Mouse (Mus musculus) gastrocnemius, postnatal 4 days (tissue): ENCODE measurements around the gene Hist1h3e. TPM values are rescaled to one million over a fixed set of nuclear protein-coding genes. Genes with fewer than 3 reads are reported as not detected.
"Not testable (repeated sequence)": the region's sequence is repeated elsewhere in the genome, so short reads cannot be mapped to it uniquely, and the experiment has no call there.

ENCODE experiments used
- DNase-seq, 2 experiments: peaks; one replicate each; pipeline ENCODE4 v3.0.0; 2021 to 2022; ENCODE audit warnings: low spot score in 2 of 2, mixed read lengths in 2 of 2
- total RNA-seq, 2 experiments: library from RNA; stranded (reverse); gene quantifications; 2 replicates each; pipeline ENCODE4 v1.2.3; 2021

Gene Hist1h3e
- total RNA-seq, 2 experiments from 2014 or later: 232 to 273 TPM

DNA sequence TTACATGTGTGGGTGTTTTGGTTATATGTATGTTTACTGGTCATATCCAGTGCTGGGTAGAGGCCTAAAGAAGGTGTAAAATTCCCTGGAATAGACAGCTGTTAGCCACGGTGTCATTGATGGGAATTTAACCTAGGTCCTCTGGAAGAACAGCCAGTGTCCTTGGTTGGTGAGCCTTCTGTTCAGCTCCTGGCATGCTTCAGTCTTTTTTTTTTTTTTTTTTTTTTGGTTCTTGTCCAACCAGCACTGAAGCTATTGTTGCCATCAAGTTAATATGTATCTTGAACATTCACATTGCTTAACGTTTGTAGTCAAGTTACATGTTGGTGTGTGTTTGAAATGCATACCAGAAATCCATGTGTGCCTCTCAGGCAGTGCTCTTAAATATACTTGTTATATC is 2.3 kb upstream of the Hist1h3e start:
- no peak for DNase-seq

GRCm38 (mm10) chr13:23562699-23563462 is 712 bp upstream of the Hist1h3e start:
- no peak for DNase-seq

GRCm38 (mm10) chr13:23561531-23561882 is 662 bp downstream of the Hist1h3e start:
- DNase-seq: not testable (repeated sequence)

- DNase-seq: not testable (repeated sequence)
Measured at GRCm38 (mm10) chr13:23560699-23561098, 1.5 kb downstream of the Hist1h3e start.

GRCm38 (mm10) chr13:23556906-23557305 is 5.3 kb downstream of the Hist1h3e start:
- no peak for DNase-seq

- DNase-seq: peak in 1 of 2 experiments; percentile 43
Measured at GRCm38 (mm10) chr13:23555839-23556416, 6.2 kb downstream of the Hist1h3e start.

DNA sequence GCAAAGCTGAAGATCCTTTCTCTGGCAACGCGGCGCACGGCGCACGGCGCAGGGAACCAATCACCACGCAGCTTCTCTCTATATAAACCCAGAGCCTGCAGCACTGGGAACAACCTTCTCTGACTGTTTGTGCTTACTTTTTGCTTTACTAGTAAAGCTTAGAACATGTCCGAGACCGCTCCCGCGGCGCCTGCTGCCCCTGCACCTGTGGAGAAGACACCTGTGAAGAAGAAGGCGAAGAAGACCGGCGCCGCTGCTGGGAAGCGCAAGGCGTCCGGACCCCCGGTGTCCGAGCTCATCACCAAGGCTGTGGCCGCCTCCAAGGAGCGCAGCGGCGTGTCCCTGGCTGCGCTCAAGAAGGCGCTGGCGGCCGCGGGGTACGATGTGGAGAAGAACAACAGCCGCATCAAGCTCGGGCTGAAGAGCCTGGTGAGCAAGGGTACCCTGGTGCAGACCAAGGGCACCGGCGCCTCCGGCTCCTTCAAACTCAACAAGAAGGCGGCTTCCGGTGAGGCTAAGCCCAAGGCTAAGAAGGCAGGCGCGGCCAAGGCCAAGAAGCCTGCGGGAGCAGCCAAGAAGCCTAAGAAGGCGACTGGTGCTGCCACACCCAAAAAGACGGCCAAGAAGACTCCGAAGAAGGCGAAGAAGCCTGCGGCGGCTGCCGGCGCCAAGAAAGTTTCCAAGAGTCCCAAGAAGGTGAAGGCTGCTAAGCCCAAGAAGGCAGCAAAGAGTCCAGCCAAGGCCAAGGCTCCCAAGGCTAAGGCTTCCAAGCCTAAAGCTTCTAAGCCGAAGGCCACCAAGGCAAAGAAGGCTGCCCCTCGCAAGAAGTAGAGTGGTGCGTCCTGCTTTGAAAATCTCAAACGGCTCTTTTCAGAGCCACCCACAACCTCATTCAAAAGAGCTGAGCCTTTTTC is 7.0 kb downstream of the Hist1h3e start:
- peak in 1 of 2 experiments; percentile 71 for DNase-seq

DNA sequence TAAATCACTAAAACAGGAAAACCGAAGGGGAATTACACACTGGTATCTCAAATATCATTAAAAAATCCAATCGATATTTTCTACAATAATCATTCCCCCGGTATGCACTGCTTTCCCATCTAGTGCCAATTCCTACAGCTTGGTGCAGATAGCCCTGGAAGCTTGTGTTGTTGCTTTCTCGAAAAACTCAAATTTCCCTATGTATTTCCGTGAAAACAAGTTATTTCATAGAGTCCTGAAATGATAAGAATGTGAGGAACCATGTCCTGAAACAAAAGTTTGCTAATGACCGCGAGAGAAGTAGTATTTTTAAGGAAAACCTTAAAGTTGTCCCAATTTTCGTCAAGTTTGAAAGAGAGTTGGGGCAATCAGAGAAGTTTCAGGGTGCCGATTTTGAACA is 7.8 kb downstream of the Hist1h3e start:
- DNase-seq: no peak

DNA sequence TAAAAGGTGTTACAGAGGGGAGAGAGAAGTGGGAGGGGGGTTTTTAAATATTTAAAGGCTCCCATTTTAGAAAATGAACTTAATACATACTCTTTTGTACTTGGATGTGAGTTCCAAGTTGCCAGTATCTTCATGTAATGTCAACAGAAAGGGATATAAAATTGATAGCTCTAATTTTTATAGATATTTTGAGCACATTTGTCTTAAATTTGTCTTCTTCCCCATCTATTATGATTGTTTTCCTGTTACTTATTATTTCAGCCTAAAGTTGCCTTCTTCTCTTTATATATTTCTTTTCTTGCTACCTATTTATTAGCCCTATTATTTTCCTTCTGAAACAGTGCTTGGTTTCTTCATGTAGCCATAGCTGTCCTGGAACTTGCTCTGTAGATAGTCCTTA is 9.2 kb downstream of the Hist1h3e start, which contains the start of gene Hist1h1d:
TSS of gene Hist1h1d (plus strand) at position 301 of the 400 bp plus-strand sequence.
- no peak for DNase-seq

DNA sequence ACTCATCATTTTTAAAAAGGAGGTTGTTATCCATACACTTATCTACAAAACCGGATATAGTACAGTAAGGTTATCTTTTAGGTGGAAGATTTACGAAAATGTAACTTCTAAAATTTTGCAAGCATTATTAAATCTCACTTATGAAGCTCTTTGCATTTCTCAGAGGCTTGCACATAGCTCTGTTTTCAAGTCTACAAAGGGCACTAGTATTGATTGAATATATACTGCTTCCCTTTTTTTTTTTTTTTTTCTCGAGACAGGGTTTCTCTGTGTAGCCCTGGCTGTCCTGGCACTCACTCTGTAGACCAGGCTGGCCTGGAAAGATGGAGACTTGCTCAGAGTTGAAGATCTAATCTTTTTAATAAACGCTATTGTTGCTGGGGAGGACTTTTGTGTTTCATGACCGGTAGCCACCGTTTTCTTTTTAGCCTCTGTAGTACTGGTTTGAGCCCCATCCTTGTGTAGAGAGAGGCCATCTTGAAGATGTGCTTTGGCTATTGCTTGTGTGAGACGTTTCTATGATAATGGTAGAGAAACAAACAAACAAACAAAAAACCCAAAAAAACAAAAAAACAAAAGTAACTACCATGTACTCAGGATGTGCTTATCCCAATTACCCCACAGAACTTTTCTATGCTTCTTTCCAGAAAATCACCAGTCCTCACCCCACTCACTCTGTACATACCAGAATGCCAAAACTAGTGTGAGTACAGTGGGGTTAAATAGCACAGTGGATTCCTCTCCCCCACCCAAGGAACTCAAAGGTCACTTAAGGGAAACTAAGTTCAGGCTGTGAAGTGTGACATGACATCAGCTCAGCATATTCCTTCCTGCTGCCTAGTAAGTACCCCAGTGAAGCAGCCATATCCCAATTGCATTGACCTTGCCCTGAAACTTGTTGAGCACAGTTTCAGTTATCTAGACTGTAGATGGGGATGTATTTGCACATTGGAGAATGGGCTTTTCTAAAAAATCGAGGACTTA is 9.9 kb downstream of the Hist1h3e start:
- no peak for DNase-seq

DNA sequence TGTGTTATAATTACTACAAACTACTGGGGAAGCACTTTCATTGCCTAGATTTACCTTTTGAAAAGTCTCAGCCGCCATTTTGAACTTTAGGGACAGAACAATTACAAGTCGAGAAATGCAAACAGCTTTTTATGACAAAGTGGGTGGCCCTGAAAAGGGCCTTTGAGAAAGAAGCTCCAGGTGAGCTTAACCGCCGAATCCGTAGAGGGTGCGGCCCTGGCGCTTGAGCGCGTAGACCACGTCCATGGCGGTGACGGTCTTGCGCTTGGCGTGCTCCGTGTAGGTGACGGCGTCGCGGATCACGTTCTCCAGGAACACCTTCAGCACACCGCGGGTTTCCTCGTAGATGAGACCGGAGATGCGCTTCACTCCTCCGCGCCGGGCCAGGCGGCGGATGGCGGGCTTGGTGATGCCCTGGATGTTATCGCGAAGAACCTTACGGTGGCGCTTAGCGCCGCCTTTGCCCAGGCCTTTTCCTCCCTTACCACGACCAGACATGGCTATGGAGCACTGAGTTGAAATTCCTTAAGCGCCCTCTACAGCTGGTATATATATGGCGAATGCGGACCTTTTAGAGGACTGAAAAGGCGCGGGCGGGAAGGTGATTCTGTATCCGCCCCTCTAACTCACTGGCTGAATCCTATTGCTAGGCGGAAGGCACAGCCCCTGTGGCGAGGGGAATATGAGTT is 10.9 kb downstream of the Hist1h3e start, which contains the start of gene Hist1h4f:
TSS of gene Hist1h4f (minus strand) at position 503 of the 689 bp plus-strand sequence.
- DNase-seq: peak; percentile 46 to 82

- DNase-seq: no peak
Measured at GRCm38 (mm10) chr13:23550761-23551145, 11.4 kb downstream of the Hist1h3e start.

- DNase-seq: no peak
Measured at GRCm38 (mm10) chr13:23546694-23547093, 15.5 kb downstream of the Hist1h3e start.

DNA sequence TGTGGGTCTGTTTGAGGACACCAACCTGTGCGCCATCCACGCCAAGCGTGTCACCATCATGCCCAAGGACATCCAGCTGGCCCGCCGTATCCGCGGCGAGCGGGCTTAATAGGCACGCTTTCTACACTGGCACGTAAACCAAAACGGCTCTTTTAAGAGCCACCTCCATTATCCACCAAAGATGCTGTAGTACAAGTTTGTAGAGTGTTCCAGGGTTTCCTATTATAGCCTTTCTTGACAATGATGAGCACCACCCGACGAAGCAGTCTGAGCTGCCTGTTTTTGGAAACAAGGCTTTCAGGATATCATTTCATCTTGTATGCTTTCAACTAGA is 17.4 kb downstream of the Hist1h3e start:
- DNase-seq: not testable (repeated sequence)

GRCm38 (mm10) chr13:23543965-23544786 is 18.0 kb downstream of the Hist1h3e start, which contains the start of gene Hist1h3f:
Hist1h3f (plus strand) TSS chr13:23544052.
- peak in 1 of 2 experiments; percentile 63 for DNase-seq

DNA sequence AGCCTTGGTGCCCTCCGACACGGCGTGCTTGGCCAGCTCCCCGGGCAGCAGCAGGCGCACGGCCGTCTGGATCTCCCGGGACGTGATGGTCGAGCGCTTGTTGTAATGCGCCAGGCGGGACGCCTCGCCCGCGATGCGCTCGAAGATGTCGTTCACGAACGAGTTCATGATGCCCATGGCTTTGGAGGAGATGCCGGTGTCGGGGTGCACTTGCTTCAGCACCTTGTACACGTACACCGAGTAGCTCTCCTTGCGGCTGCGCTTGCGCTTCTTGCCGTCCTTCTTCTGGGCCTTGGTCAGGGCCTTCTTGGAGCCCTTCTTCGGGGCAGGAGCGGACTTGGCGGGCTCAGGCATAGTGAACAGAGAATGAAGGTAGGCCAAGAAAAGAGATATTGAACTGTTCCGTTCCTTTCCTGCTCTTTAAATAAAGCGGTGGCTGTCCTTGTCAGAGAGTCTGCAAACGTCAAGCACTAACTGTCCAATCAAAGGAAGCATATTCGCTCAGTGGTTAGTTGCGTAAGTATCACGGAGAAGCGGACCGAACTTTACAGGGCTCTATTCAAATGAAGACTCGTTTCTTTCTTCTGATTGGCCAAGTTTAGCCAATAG is 19.1 kb downstream of the Hist1h3e start, which contains the start of gene Hist1h2bh:
TSS of gene Hist1h2bh (minus strand) at position 394 of the 609 bp plus-strand sequence.
- peak in 1 of 2 experiments; percentile 34 for DNase-seq

DNA sequence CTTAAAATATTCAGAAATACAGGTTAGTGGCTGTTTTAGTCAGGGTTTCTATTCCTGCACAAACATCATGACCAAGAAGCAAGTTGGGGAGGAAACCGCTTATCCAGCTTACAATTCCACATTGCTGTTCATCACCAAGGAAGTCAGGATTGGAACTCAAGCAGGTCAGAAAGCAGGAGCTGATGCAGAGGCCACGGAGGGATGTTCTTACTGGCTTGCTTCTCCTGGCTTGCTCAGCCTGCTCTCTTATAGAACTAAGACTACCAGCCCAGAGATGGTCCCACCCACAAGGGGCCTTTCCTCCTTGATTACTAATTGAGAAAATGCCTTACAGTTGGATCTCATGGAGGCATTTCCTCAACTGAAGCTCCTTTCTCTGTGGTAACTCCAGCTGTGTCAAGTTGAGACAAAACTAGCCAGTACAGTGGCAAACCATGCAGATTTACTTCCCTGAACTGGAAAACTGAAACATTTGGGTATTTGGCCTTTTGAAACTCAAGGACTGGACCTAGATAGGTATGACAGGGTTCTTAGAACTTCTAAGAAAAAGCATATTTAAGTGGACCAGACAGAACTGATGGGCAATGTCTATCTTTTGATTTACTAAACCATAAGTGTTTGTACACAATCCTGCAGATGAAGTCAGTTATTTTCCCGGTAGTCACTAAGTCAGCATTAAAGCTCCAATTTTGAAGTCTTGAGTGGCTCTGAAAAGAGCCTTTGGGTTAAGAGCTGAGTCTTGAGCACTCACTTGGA is 19.8 kb downstream of the Hist1h3e start:
- not testable (repeated sequence) for DNase-seq

- no peak for DNase-seq
Measured at GRCm38 (mm10) chr13:23541497-23541896, 20.7 kb downstream of the Hist1h3e start.
